Mouse (Mus musculus): ENCODE measurements around the gene Slc6a13. TPM values are rescaled to one million over a fixed set of nuclear protein-coding genes. Genes with fewer than 3 reads are reported as not detected.
A peak's percentile ranks its signal among the peaks of the same experiment; 100 is the strongest.

Gene Slc6a13
- 35.3 and 39.9 TPM in 2 replicates for polyA plus RNA-seq (2015; fragmentation: Nextera tagmentation; extraction: Ambion mirVana)

GRCm38 (mm10) chr6:121299954-121300353 lies at the start of gene Slc6a13:
Gene Slc6a13, plus strand, starts transcription at chr6:121300227.
- ATAC-seq: no peak
- Histone ChIP-seq H3K4me1 (ENCODE audit: control insufficient read depth, insufficient read depth, low read length) (no peaks in the 10 kb centered on the region), H3K27me3 (ENCODE audit: control insufficient read depth, insufficient read depth, low read depth, low read length) (no peaks in the 10 kb centered on the region), H3K4me3 (ENCODE audit: low read depth, low read length) (no peak within 1 kb of the TSS), H3K9me3 (replicated peaks; ENCODE audit: control insufficient read depth, low read length, poor library complexity, severe bottlenecking) (no peaks in the 10 kb centered on the region), H3K4me2 (ENCODE audit: low read length) (no peak within 1 kb of the TSS), H3K27ac (ENCODE audit: low read length) (no peak within 1 kb of the TSS), H3K36me3 (ENCODE audit: control insufficient read depth, insufficient read depth, low read length) (no peaks in the 10 kb centered on the region), H3K9ac (ENCODE audit: low read depth, low read length) (no peak within 1 kb of the TSS)
- WGBS: 4% methylated on average over 11 of the region's 11 CpGs

GRCm38 (mm10) chr6:121250406-121250805 lies 49.6 kb upstream of the Slc6a13 start:
- WGBS: 65% methylated on average over 1 of the region's 1 CpGs
- no peak for ATAC-seq
- H3K4me1 ChIP-seq (ENCODE audit: control insufficient read depth, insufficient read depth, low read length): peaks cover under 1% of the 10 kb centered on the region; the same call in 1 of the 2 replicates
- no peaks in the 10 kb centered on the region for H3K9me3 ChIP-seq (replicated peaks; ENCODE audit: control insufficient read depth, low read length, poor library complexity, severe bottlenecking)
- H3K4me3 ChIP-seq (ENCODE audit: low read depth, low read length): no peak overlapping the region
- H3K36me3 ChIP-seq (ENCODE audit: control insufficient read depth, insufficient read depth, low read length): no peaks in the 10 kb centered on the region
- H3K9ac ChIP-seq (ENCODE audit: low read depth, low read length): no peak overlapping the region
- no peaks in the 10 kb centered on the region; the same call in 1 of the 2 replicates for H3K27me3 ChIP-seq (ENCODE audit: control insufficient read depth, insufficient read depth, low read depth, low read length)
- H3K4me2 ChIP-seq (ENCODE audit: low read length): no peak overlapping the region
- H3K27ac ChIP-seq (ENCODE audit: low read length): no peak overlapping the region

- Histone ChIP-seq H3K4me1 (ENCODE audit: control insufficient read depth, insufficient read depth, low read length) (no peaks in the 10 kb centered on the region), H3K27me3 (ENCODE audit: control insufficient read depth, insufficient read depth, low read depth, low read length) (no peaks in the 10 kb centered on the region; the same call in 1 of the 2 replicates), H3K4me3 (ENCODE audit: low read depth, low read length) (no peak overlapping the region), H3K36me3 (ENCODE audit: control insufficient read depth, insufficient read depth, low read length) (no peaks in the 10 kb centered on the region), H3K9ac (ENCODE audit: low read depth, low read length) (no peak overlapping the region), H3K4me2 (ENCODE audit: low read length) (no peak overlapping the region), H3K27ac (ENCODE audit: low read length) (no peak overlapping the region), H3K9me3 (replicated peaks; ENCODE audit: control insufficient read depth, low read length, poor library complexity, severe bottlenecking) (no peaks in the 10 kb centered on the region)
- 71% methylated on average over 5 of the region's 5 CpGs for WGBS
- ATAC-seq: no peak
Measured at GRCm38 (mm10) chr6:121251256-121251655, 48.8 kb upstream of the Slc6a13 start.

- no peaks in the 10 kb centered on the region for H3K36me3 ChIP-seq (ENCODE audit: control insufficient read depth, insufficient read depth, low read length)
- H3K9me3 ChIP-seq (replicated peaks; ENCODE audit: control insufficient read depth, low read length, poor library complexity, severe bottlenecking): 0 out of 2 replicates have a peak, but pooled peaks cover 4% of the 10 kb centered on the region
- H3K27ac ChIP-seq (ENCODE audit: low read length): no peak overlapping the region
- WGBS: 33% methylated on average over 9 of the region's 9 CpGs
- H3K4me2 ChIP-seq (ENCODE audit: low read length): no peak overlapping the region
- no peaks in the 10 kb centered on the region for H3K27me3 ChIP-seq (ENCODE audit: control insufficient read depth, insufficient read depth, low read depth, low read length)
- H3K9ac ChIP-seq (ENCODE audit: low read depth, low read length): no peak overlapping the region
- no peaks in the 10 kb centered on the region for H3K4me1 ChIP-seq (ENCODE audit: control insufficient read depth, insufficient read depth, low read length)
- H3K4me3 ChIP-seq (ENCODE audit: low read depth, low read length): no peak overlapping the region
- no peak for ATAC-seq
Measured at GRCm38 (mm10) chr6:121260548-121260947, 39.5 kb upstream of the Slc6a13 start.

GRCm38 (mm10) chr6:121261233-121261632 lies 38.8 kb upstream of the Slc6a13 start:
- Histone ChIP-seq H3K9me3 (replicated peaks; ENCODE audit: control insufficient read depth, low read length, poor library complexity, severe bottlenecking) (0 out of 2 replicates have a peak, but pooled peaks cover 4% of the 10 kb centered on the region), H3K27ac (ENCODE audit: low read length) (no peak overlapping the region), H3K36me3 (ENCODE audit: control insufficient read depth, insufficient read depth, low read length) (no peaks in the 10 kb centered on the region), H3K4me1 (ENCODE audit: control insufficient read depth, insufficient read depth, low read length) (no peaks in the 10 kb centered on the region), H3K27me3 (ENCODE audit: control insufficient read depth, insufficient read depth, low read depth, low read length) (no peaks in the 10 kb centered on the region), H3K4me2 (ENCODE audit: low read length) (no peak overlapping the region), H3K4me3 (ENCODE audit: low read depth, low read length) (no peak overlapping the region), H3K9ac (ENCODE audit: low read depth, low read length) (no peak overlapping the region)
- no peak for ATAC-seq
- 89% methylated on average over 8 of the region's 8 CpGs for WGBS

- H3K27ac ChIP-seq (ENCODE audit: low read length): no peak overlapping the region
- no peaks in the 10 kb centered on the region for H3K36me3 ChIP-seq (ENCODE audit: control insufficient read depth, insufficient read depth, low read length)
- H3K27me3 ChIP-seq (ENCODE audit: control insufficient read depth, insufficient read depth, low read depth, low read length): no peaks in the 10 kb centered on the region
- no peak overlapping the region for H3K4me3 ChIP-seq (ENCODE audit: low read depth, low read length)
- ATAC-seq: no peak
- WGBS: 92% methylated on average over 10 of the region's 10 CpGs
- H3K4me2 ChIP-seq (ENCODE audit: low read length): no peak overlapping the region
- H3K4me1 ChIP-seq (ENCODE audit: control insufficient read depth, insufficient read depth, low read length): no peaks in the 10 kb centered on the region
- H3K9ac ChIP-seq (ENCODE audit: low read depth, low read length): no peak overlapping the region
- 0 out of 2 replicates have a peak, but pooled peaks cover 4% of the 10 kb centered on the region for H3K9me3 ChIP-seq (replicated peaks; ENCODE audit: control insufficient read depth, low read length, poor library complexity, severe bottlenecking)
Measured at GRCm38 (mm10) chr6:121262004-121262403, 38.0 kb upstream of the Slc6a13 start.

- no peak overlapping the region for H3K4me2 ChIP-seq (ENCODE audit: low read length)
- 90% methylated on average over 11 of the region's 11 CpGs for WGBS
- H3K9ac ChIP-seq (ENCODE audit: low read depth, low read length): no peak overlapping the region
- H3K27ac ChIP-seq (ENCODE audit: low read length): no peak overlapping the region
- no peaks in the 10 kb centered on the region for H3K4me1 ChIP-seq (ENCODE audit: control insufficient read depth, insufficient read depth, low read length)
- ATAC-seq: no peak
- no peak overlapping the region for H3K4me3 ChIP-seq (ENCODE audit: low read depth, low read length)
- no peaks in the 10 kb centered on the region for H3K36me3 ChIP-seq (ENCODE audit: control insufficient read depth, insufficient read depth, low read length)
- no peaks in the 10 kb centered on the region for H3K27me3 ChIP-seq (ENCODE audit: control insufficient read depth, insufficient read depth, low read depth, low read length)
- H3K9me3 ChIP-seq (replicated peaks; ENCODE audit: control insufficient read depth, low read length, poor library complexity, severe bottlenecking): 0 out of 2 replicates have a peak, but pooled peaks cover 3% of the 10 kb centered on the region
Measured at GRCm38 (mm10) chr6:121262496-121262895, 37.5 kb upstream of the Slc6a13 start.

- Histone ChIP-seq H3K27ac (ENCODE audit: low read length) (no peak overlapping the region), H3K36me3 (ENCODE audit: control insufficient read depth, insufficient read depth, low read length) (no peaks in the 10 kb centered on the region), H3K9ac (ENCODE audit: low read depth, low read length) (no peak overlapping the region), H3K4me1 (ENCODE audit: control insufficient read depth, insufficient read depth, low read length) (no peaks in the 10 kb centered on the region), H3K9me3 (replicated peaks; ENCODE audit: control insufficient read depth, low read length, poor library complexity, severe bottlenecking) (no peaks in the 10 kb centered on the region), H3K4me3 (ENCODE audit: low read depth, low read length) (no peak overlapping the region), H3K27me3 (ENCODE audit: control insufficient read depth, insufficient read depth, low read depth, low read length) (no peaks in the 10 kb centered on the region), H3K4me2 (ENCODE audit: low read length) (no peak overlapping the region)
- WGBS: 81% methylated on average over 6 of the region's 6 CpGs
- no peak for ATAC-seq
Measured at GRCm38 (mm10) chr6:121270156-121270555, 29.9 kb upstream of the Slc6a13 start.

- Histone ChIP-seq H3K36me3 (ENCODE audit: control insufficient read depth, insufficient read depth, low read length) (no peaks in the 10 kb centered on the region), H3K4me3 (ENCODE audit: low read depth, low read length) (no peak overlapping the region), H3K9me3 (replicated peaks; ENCODE audit: control insufficient read depth, low read length, poor library complexity, severe bottlenecking) (no peaks in the 10 kb centered on the region), H3K9ac (ENCODE audit: low read depth, low read length) (no peak overlapping the region), H3K27me3 (ENCODE audit: control insufficient read depth, insufficient read depth, low read depth, low read length) (no peaks in the 10 kb centered on the region), H3K27ac (ENCODE audit: low read length) (no peak overlapping the region; the same call in 1 of the 2 replicates), H3K4me2 (ENCODE audit: low read length) (no peak overlapping the region; the same call in 1 of the 2 replicates), H3K4me1 (ENCODE audit: control insufficient read depth, insufficient read depth, low read length) (no peaks in the 10 kb centered on the region)
- WGBS: 16% methylated on average over 4 of the region's 4 CpGs
- peak; percentile 63; the same call in 1 of the 2 replicates for ATAC-seq
Measured at GRCm38 (mm10) chr6:121271707-121272074, 28.3 kb upstream of the Slc6a13 start.
